ENCODE assay signal across 11 mouse cellular contexts in the genomic region with DNA sequence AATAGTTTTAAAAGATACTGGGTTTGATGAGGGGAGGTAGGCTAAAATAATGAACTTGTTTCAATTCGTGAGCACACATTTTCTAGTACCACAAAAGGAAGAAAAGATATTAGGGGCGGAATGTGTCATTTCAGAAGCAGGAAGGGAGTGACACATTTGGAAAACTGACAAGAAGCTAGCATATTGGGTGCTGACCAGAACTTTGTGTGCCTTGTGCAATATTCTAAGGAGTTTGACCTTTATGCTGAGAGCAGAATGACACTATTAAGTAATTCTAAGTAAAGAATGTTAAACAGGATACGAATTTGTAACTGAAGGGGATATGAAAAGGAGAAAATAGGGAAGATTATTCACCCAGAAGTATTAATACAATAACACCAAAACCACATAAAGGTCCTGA. TPM values are rescaled to one million over a fixed set of nuclear protein-coding genes. Genes with fewer than 3 reads are reported as not detected.
A peak's percentile ranks its signal among the peaks of the same experiment; 100 is the strongest.
DNase-seq lines count a peak whose midpoint lies in the region; ATAC-seq lines count a peak whose summit lies in the region.
"Had no signal": no experiment of that assay in that cellular context is flagged by ENCODE, and none has a peak within 500 bp of the region (broad histone marks: within the 10 kb centered on the region; RNA-seq: fewer than 3 reads in every experiment).

No protein-coding gene starts in this region.

- peak overlapping the region; percentile 40; the same call in 1 of the 2 replicates for H3K27ac ChIP-seq in heart, embryonic 12.5 days (ENCODE audit: poor library complexity, severe bottlenecking)
- H3K27ac ChIP-seq in forebrain, embryonic 12.5 days: no peak overlapping the region
- H3K27ac ChIP-seq in hindbrain, embryonic 14.5 days: no peak overlapping the region
- H3K27ac ChIP-seq: hindbrain, embryonic 15.5 days had no signal

- no peak for ATAC-seq in heart, embryonic 12.5 days (ENCODE audit: insufficient number of reproducible peaks, low FRiP score)
- ATAC-seq in erythroblast, adult 5-6 weeks (replicated peaks; ENCODE audit: low FRiP score, poor library complexity, severe bottlenecking): no peak
- ATAC-seq in forebrain, embryonic 12.5 days (ENCODE audit: low FRiP score): no peak
- no peak for ATAC-seq in hindbrain, embryonic 14.5 days (ENCODE audit: low FRiP score)

- H3K4me1 ChIP-seq in heart, embryonic 12.5 days (replicated peaks): peaks cover 13% of the 10 kb centered on the region
- H3K4me1 ChIP-seq in forebrain, embryonic 12.5 days: no peaks in the 10 kb centered on the region
- no peaks in the 10 kb centered on the region for H3K4me1 ChIP-seq in hindbrain, embryonic 14.5 days (replicated peaks; ENCODE audit: control insufficient read depth, insufficient read depth, low read length)
- H3K4me1 ChIP-seq: hindbrain, embryonic 15.5 days had no signal

- peak; percentile 9 for DNase-seq in urinary bladder, postnatal 14 days (ENCODE audit: low spot score)
- no peak for DNase-seq in urinary bladder, postnatal 10 days (ENCODE audit: low spot score)
- peak; percentile 58 to 79 for DNase-seq in lung, adult 18-20 months
- DNase-seq in hindbrain, embryonic 14.5 days (ENCODE audit: low spot score): no peak
- DNase-seq: retina, postnatal 1 day; thymus, adult 2 months had no signal

- no peaks in the 10 kb centered on the region for H3K27me3 ChIP-seq in heart, embryonic 12.5 days (replicated peaks)
- H3K27me3 ChIP-seq in forebrain, embryonic 12.5 days: no peaks in the 10 kb centered on the region
- no peaks in the 10 kb centered on the region for H3K27me3 ChIP-seq in hindbrain, embryonic 14.5 days (ENCODE audit: control insufficient read depth, insufficient read depth, low read length)
- H3K27me3 ChIP-seq: hindbrain, embryonic 15.5 days had no signal

- 61% methylated on average over 3 of the region's 3 CpGs for WGBS in heart, embryonic 12.5 days
- 88% methylated on average over 3 of the region's 3 CpGs for WGBS in forebrain, embryonic 12.5 days
- 84% methylated on average over 3 of the region's 3 CpGs for WGBS in hindbrain, embryonic 14.5 days

- no peaks in the 10 kb centered on the region for H3K9me3 ChIP-seq in heart, embryonic 12.5 days (replicated peaks)
- H3K9me3 ChIP-seq in forebrain, embryonic 12.5 days: no peaks in the 10 kb centered on the region
- H3K9me3 ChIP-seq in hindbrain, embryonic 14.5 days (ENCODE audit: control insufficient read depth, low read length): no peaks in the 10 kb centered on the region
- H3K9me3 ChIP-seq: hindbrain, embryonic 15.5 days had no signal

- H3K4me2 ChIP-seq in heart, embryonic 12.5 days: no peak overlapping the region
- H3K4me2 ChIP-seq in forebrain, embryonic 12.5 days: no peak overlapping the region
- no peak overlapping the region for H3K4me2 ChIP-seq in hindbrain, embryonic 14.5 days (replicated peaks)
- H3K4me2 ChIP-seq: hindbrain, embryonic 15.5 days had no signal

- no peaks in the 10 kb centered on the region for H3K36me3 ChIP-seq in heart, embryonic 12.5 days
- H3K36me3 ChIP-seq in forebrain, embryonic 12.5 days (replicated peaks): no peaks in the 10 kb centered on the region
- H3K36me3 ChIP-seq in hindbrain, embryonic 14.5 days (replicated peaks; ENCODE audit: control insufficient read depth, insufficient read depth): no peaks in the 10 kb centered on the region
- H3K36me3 ChIP-seq: hindbrain, embryonic 15.5 days had no signal

- no peak overlapping the region for H3K4me3 ChIP-seq in heart, embryonic 12.5 days
- H3K4me3 ChIP-seq in forebrain, embryonic 12.5 days (replicated peaks): no peak overlapping the region
- H3K4me3 ChIP-seq in hindbrain, embryonic 14.5 days (replicated peaks; ENCODE audit: low read length): no peak overlapping the region
- H3K4me3 ChIP-seq: erythroblast, embryonic 14.5 days; hindbrain, embryonic 15.5 days had no signal

- H3K9ac ChIP-seq in heart, embryonic 12.5 days: no peak overlapping the region
- H3K9ac ChIP-seq in forebrain, embryonic 12.5 days: no peak overlapping the region
- H3K9ac ChIP-seq in hindbrain, embryonic 14.5 days: no peak overlapping the region
- H3K9ac ChIP-seq: hindbrain, embryonic 15.5 days had no signal

RNA-seq across cellular contexts. Expression of gene Cd36, which starts 12.0 kb away (rescaled TPM):
- 57.4 and 59.2 TPM in 2 replicates for polyA plus RNA-seq in heart, embryonic 12.5 days (2016; fragmentation: Nextera tagmentation; extraction: Ambion mirVana)
- total RNA-seq in erythroblast, adult 5-6 weeks (2015; ENCODE audit: low replicate concordance): 678 and 679 TPM in 2 replicates
- total RNA-seq in erythroblast, adult 5-6 weeks (2017; ENCODE audit: low replicate concordance): 1,468 and 1,791 TPM in 2 replicates
- polyA plus RNA-seq in forebrain, embryonic 12.5 days (2016; fragmentation: Nextera tagmentation; extraction: Ambion mirVana): 0.87 and 1.2 TPM in 2 replicates
- polyA plus RNA-seq in hindbrain, embryonic 14.5 days (2014; fragmentation: Nextera tagmentation; extraction: Ambion mirVana): 6.2 and 7.2 TPM in 2 replicates

Comparison
In these comparisons a context has a peak if more than half of its experiments do, and no peak if none do; other contexts are left out.
1. DNase-seq: peak in urinary bladder, postnatal 14 days (single experiment) and lung, adult 18-20 months (2 of 2); none in urinary bladder, postnatal 10 days (single experiment) and hindbrain, embryonic 14.5 days (single experiment).